Mouse (Mus musculus) 416B (cell line): ENCODE data around the gene Dcaf5.
A peak's percentile ranks its signal among the peaks of the same experiment; 100 is the strongest.

Source experiments
- DNase-seq: peaks from one replicate; pipeline ENCODE4 v3.0.0; 2011; ENCODE audit warnings: low read depth

The Dcaf5 gene

DNA sequence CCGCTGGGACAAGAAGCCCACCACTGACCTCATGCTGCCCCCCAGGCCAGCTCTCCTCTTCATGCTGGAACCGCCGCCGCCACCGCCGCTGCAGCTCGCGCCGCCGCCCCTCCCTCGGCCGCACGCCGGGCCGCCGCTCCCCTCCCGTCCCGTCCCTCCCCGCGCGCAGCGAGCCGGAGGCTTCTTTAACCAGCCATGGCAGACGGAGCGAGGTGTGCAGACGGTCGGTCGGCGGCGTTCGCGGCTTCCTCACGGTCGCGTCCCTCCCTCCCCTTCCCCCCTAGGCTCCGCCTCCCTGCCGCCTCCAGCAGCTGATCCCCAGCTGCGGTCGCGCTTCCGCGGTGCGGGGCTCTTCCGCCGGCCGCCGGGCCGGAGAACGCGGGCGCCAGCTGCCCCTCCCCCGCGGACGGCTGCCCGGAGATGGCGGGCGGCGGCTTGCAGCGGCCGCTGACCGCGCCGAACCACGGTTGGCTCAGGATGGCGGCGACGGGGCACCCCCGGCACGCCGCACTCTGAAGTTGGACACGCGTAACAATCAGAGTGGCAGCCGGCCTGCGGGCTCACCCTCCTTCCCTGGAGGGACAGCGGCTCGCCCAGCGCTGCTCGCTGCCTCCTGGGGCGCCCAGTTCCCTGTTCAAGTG is at the start of gene Dcaf5:
TSS of gene Dcaf5 (minus strand) at position 266 of the 641 bp plus-strand sequence.
- DNase-seq, result peak; percentile 76

DNA sequence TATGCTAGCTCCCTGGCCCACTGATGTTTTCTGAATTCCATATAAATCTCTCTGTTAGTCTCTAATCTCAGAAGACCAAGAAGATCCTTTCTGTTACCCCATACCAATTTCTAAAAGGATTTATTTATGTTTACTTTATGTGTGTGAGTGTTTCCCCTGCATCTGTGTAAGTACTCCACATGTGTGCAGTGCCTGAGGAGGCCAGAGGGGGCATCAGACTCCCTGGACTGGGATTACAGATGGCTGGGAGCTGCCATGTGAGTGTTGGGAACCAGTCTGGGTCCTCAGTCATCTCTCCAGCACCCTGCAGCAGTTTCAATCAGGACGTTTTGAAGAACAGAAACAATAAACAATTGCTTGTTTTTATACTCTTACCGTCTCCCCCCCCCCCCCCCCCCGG is 47.0 kb upstream of the Dcaf5 start:
- DNase-seq, result no peak

DNA sequence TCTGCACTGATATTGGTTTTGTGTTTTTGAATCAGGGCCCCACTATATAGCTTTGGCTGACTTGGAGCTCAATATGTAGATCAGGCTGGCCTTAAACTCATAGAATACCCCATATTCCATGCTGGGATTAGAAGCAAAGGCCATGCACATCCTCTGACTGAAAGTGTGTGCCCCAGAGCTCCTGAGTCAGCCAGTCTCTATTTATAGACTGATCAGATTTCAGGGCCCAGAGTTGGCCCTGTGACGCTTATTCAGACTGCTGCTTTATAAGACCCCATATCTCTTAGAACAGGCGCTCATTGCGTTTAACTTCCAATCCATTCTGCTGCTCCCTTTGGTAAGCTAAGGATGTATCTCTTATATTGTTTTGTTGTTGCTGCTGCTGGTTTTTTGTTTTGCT is 43.6 kb upstream of the Dcaf5 start:
- no peak for DNase-seq

DNA sequence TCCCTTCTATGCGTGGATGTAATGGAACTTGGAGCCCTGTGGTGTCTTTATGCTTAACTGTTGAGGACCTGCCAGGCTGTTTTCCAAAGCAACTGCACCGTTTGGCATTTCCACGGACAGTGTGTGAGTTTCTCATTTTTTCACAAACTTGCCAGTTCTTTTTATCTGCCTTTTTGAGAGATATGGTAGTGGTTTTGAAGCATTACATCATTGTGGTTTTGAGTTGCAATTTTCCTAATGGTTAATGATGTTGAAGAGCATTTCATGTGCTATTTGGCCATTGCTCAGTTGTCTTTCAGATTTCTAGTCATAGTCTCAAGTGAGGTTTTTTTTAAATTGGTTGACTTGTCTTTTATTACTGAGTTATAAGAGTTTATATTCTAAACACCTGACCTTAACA is 37.3 kb upstream of the Dcaf5 start:
- peak; percentile 75 for DNase-seq

DNA sequence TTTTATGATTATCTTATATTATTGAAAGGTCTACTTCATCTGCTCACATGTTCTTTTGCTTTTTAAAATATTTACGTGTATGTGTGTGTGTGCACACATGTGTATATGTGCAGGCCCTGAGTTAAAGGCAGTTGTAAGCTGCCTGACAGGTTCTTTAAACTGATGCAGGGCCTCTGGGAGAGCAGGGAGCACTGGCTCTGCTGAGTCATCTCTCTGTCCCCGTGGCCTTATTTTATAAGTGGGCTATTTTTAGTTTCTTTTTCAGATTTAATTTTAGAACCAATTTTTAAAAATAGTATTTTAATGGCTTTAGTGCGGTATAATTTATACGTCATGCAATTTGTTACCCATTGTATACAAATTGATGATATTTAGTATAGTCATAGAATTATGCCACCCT is 35.5 kb upstream of the Dcaf5 start:
- peak; percentile 62 for DNase-seq

DNA sequence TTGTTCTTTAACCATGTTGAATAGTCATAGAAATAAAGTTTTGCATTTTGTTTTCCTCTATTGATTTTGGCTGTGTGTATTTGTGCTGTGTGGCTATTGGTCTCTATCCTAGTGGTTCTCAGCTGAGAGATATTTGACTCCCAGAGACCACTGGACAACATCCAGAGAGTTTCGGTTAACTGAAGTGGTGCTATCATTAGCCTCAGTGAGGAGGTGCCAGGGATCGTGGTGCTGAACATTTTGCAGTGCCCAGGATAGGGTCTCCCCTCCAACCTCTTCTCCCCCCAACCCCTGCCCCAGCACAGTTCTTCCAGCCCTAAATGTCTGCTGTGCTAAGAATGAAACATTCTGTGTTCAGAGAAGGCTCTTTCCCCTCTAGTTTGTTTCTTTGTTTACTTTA is 33.8 kb upstream of the Dcaf5 start:
- no peak for DNase-seq

DNA sequence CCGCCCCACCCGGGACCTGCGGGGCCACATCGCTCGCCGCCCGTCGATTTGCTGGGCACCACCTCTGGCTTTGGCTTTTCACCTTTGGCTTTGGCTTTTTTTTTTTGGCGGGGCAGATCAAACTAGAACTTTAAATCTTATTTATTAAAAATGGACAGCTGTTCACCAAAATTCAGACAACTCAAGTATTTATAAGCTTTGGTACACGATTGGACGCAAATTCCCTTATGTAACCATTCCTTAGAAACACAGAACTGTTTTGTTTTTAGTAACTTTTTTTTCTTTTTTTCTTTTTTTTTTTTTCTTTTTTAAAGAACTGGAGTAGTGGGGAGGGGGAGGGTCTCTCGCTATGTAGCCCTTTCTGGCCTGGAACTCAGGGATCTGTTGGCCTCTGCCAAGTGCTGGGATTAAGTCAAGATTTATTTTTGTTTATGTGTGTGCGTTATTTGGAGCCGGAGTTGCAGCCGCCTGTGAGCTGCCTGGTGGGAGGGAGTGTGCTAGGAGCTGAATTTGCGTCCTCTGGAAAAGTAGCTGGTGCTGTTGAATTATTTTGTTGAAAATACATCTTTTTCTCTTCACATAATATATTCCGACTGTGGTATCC is 27.4 kb upstream of the Dcaf5 start:
- no peak for DNase-seq

DNA sequence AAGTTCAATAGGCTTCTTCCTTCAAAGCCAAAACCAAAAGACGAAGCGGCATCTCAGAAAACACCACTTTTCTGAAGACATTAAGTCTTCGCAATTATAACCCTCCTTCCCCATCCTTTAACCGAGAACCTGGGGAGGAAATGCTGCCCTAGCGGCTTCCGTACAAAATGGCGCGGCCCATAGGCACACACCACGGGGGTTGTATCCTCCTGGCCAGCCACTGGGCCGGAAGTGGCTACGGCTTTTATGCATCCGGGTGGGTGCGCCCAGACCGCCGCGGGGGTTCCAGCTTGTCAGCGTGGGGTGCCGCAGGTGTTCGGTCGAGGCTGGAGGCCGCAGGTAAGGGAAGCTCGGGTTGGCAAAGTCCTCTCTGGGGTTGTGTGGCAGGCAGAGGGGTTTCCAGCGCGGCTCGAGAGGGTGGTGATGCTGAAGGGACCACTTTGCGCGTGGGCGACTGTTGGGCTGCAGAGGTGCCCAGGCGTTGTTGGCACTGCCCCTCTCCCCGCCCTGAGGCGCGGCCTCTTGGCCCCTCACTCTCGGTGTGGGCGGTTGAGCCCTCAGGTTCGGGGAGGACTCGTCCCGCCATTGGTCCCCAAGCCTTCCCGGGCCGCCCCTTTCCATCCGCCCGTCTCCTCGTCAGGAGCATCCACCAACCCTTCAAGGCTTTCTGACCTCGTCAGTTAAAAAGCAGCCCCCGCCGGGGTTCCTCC is 26.7 kb upstream of the Dcaf5 start, which contains the start of gene Exd2:
TSS of gene Exd2 (plus strand) at position 154 of the 710 bp plus-strand sequence.
- DNase-seq, result peak; percentile 97

DNA sequence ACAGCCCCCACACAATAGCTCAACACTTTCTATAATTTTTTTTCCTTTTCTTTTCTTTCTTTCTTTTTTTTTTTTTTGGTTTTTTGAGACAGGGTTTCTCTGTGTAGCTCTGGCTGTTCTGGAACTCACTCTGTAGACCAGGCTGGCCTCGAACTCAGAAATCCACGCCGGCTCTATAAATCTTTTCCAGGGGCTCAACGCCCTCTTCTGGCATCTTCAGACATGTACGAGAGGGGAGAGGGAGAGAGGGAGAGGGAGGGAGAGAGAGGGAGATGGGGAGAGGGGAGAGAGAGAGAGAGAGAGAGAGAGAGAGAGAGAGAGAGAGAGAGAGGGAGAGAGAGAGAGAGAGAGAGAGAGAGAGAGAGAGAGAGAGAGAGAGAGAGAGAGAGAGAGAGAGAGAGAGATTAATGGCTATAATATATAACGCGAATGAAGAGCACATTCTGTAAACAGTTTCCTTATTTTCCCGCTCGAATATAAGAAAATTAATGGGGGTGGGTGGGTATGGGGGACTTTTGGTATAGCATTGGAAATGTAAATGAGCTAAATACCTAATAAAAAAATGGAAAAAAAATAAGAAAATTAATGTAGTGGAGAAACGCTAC is 26.0 kb upstream of the Dcaf5 start:
- DNase-seq, result peak; percentile 79

DNA sequence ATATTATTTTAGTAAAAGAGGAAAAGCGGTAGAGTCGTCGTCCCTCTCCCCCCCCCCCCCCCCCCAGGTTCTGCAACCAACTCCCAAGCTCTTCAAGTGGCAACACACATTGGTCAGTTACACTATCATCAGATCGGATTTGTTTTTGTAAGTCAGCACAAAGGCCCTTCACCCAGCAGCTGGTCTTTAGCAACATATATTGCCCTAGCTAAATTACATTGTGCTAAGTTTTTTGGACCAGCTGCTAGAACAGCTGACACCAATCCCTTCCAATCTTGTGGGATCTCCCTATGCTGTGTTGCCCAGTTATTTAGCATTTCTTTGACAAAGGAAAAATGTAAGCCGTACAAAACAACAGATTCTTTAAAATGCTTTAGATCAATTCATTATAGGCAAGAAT is 21.6 kb upstream of the Dcaf5 start:
- DNase-seq, result no peak

DNA sequence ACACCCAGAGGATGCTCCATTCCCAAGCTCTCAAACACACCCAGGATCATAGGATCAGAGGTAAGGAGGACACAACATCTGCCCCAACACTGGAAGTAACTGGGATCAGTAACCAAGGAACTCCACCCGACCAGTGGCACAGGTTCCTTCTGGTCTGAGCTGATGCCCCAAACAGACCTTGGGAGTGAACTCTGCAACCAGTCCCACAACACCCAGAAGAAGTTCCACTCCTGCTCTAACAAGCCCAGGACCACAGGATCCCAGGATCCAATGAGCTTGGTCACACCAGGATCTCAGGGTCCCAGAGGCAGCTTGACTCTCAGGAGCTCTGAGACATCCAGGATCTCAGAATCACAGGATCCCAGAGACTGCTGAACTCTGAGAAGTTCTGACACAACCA is 17.1 kb upstream of the Dcaf5 start:
- DNase-seq, result no peak

DNA sequence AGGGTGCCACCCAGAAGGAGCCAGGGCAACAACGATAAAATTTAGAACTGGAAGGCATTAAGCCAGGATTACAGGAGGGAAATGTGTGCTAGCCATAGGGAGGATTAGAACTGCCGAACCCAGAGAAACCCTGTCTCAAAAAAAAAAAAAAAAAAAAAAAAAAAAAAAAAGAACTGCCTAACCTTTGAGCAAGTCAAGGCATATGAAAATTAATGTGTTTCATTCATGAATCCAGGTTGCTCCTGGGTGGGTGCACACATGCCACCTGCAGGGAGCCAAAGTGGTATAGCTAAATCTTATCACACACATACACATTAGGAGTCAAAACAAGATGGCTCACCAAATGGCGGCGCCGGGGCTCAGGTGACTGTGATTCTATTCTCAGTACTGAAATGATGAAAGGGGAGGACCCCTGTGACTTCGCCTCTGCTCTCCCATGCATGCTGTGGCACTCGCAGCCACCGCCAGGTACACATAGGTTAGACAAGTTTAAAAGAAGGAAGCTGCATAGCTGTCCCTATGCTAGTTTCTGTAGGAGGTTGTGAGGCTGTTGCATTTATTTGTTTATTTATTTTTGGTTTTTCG is 8.2 kb upstream of the Dcaf5 start:
- DNase-seq, result no peak

DNA sequence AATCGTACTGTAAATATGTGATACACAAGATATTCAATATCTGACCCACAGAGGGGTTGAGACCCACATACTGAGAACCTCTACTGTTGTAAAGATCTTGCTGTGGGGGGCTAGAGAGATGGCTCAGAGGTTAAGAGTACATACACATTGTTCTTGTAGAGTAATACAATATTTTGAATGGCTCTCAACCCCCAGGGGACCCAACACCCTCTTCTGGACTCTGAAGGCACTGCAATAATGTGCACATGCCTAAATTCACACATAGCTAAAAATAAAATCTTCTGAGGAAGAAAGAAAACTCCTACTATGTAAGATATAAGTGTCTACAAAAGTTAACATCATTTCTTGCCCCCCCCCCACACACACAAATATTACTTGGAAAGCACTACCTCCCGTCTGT is 4.6 kb upstream of the Dcaf5 start:
- DNase-seq, result peak; percentile 47

DNA sequence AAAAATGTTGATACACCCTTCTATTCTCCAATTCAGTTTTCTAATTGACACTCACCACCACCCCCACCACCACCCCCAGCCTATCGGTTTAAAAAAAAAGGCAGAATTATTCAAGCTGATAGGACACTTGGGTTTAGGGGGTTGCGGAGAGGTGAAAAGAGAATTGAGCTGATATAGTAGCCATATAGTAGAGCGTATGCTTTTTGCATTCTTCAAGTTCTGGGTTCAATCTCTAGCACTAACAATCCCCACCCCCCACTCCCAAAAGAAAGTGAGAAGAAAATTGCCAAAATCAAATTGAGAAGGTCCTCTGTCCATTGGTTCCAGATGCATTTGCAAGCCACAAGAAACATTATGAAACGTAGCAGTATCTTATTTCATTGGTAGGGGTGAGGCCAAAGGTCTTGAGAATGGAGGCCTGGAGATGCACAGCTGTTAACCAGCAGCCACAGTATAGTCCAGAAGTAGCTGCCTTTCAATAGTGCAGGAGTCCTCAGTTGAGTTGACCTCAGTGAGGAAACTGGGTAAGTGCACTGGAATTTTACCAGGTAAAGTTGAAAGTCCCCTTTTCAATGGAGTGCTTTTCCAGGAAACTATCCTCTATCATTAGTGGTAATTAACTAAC is 762 bp upstream of the Dcaf5 start:
- peak; percentile 66 for DNase-seq

DNA sequence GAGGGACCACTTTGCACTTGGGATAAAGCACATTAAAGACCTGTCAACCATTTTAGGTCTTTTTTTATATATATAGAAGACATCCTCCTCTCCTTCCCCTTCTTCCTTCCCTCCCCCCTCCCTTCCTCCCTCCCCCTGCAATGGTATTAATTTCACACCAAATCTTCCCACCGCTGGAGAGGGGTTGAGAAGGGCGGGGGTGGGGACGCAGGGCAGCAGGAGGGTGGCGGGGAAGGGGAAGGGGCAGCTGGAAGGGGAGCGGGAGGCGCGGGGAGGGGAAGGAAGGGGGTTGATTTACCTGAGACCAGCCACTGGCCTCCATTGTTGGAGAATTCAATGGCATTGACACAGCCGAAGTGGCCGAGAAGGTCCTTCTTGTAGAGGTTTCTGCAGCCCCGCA is 514 bp downstream of the Dcaf5 start:
- peak; percentile 63 for DNase-seq

DNA sequence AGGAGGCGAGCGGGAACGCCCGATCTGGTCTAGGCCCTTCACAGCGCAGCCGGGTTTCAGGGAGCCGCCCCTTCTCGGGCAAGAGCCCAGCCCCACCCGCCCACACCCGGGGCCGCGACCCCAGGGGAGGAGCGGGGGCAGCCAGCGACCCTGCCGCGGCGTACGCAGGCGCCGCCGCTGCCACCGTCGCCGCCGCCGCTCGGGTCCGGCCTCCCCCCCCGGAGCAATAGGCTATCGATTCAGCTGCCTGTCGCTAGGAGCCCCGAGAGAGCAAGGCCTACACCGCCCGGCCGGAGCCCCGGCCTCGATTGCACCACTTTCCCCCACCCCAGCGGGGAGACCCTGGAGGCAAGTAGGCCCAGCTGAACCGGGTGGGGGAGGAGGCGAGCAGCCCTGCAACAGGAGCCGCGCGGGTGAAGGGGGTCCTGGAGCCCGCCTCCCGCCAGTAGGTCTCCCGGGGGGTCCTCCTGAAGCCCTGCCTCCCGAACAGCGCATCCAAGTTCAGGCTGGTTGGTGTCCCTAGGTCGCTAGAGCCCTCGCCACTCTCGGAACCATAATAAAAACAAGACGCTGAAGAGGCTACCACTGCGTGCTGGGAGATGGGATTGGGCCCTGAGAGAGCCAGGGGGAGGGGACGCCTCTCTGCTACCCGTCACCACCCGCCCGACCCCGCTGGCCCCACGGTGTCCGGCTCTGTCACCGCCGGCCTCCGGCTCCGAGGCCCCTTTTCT is 1.3 kb downstream of the Dcaf5 start:
- DNase-seq, result peak; percentile 66

DNA sequence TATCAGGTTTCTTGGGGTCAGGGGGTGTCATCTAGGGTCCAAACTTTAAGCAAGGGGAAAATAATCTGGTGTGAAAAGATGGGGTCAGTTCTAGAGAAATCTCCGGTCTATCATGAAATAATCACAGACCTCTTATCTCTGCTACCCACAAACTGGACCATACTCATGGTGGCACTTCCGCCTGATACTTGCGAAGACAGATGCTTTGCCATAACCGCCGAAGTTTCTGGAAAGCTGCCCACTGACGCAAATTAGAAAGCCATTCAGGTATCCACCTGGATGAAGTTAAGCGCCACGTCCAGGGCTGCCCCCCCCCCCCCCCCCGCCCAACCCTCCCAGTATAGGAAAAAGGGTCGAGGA is 1.8 kb downstream of the Dcaf5 start:
- peak; percentile 74 for DNase-seq

DNA sequence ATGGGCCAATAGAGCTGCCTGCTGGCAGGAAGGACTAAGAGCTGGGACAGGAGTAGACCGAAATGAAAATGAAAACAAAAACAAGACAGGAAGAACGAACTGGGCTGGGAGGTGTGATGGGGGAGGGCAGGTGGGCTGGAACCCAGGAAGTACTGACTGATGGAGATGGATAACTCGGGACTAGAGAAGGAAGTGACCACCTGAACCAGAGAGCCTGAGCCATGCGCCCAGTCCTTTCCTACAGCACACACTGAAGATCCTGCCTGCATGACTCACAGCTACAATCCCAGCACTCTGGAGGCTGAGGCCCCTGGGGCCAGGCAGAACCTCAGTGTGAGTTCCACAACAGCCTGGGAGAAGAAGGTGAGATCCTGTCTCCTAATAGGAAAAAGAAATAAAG is 3.1 kb downstream of the Dcaf5 start:
- peak; percentile 41 for DNase-seq

DNA sequence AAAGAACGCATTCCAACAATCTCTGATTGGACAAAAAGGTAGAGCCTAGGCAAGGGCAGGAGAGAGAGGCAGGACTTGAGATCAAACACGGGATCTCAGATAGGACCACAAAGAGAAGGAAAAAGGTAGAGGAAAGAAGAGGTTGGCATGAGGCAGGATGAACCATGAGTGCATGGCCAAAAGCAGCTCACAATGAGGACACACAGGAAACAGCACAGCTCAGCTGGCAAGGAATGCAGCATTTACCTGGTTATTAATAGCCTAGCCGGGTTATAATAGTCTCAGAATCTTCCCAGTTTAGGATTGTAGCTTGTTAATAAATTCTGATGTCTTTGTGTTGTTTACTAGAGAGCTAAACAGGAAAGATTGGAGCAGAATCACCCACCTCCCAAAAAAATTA is 8.7 kb downstream of the Dcaf5 start:
- no peak for DNase-seq

DNA sequence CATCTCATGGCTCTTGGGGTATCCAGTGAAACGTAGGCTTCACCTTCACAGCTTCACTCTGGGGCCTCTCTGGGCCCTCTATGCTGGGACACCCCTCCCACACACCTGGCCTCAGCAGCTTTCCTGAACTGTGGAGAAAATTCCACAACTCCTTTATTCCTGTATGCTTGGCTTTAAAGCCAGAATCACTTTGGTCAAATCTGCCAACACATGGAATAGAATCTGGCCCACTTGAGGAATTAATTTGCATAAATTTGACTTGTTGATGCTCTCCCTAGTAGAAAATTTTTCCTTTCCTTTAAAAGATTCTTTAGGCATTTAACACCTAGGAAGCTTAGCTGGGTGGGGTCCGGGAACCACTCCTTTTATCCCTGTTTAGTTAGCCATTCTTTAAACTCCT is 21.3 kb downstream of the Dcaf5 start:
- no peak for DNase-seq

DNA sequence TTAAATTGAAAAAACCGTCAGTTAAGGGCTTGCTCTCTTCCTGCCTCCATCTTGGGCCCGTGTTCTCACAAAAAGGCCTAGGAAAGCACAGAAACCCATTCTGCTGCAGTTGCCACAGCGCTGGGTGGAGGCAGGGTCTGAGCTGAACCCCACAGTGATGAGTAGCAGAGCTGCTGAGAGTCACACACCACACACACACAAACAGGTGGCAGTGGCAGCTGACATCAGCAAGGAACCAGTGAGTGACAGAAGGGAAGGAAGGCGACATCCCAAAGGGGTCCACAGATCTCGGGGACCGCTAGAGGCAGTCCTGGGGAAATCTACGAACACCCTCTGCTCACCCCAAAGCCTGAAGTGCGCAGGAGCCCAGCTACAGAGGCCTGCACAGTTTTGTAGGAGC is 25.5 kb downstream of the Dcaf5 start:
- DNase-seq, result no peak

DNA sequence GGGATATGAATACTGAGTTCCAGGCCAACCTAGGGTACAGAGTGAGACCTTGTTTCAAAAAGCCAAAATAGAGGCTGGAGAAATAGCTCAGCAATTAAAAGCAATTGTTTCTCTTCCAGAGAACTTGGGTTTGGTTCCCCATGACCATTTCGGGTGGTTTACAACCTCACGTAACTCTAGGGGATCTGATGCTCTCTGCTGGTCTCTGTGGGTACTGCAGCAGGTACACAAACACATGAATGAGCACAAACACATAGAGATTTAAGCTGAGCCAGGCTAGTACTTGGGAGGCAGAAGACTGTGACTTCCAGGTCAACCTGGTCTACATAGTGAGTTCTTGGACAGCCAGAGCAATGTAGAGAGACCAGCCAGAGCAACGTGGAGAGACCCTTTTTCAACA is 28.6 kb downstream of the Dcaf5 start:
- peak; percentile 77 for DNase-seq
